Mouse (Mus musculus): ENCODE measurements at regions not wholly inside any gene's neighbourhood (a gene's known extent, or its start where the extent isn't known, plus 50 kb on each side); places are given as distances from the start of the nearest gene placed in this dataset.

- no peak for DNase-seq (ENCODE audit: low read depth)
Measured at GRCm38 (mm10) chr17:54821059-54821458, 522.2 kb upstream of the Slc5a7 start.

GRCm38 (mm10) chr17:54853631-54854030 is 554.8 kb upstream of the Slc5a7 start:
- DNase-seq (ENCODE audit: low read depth) = no peak

- peak; percentile 11 for DNase-seq (ENCODE audit: low read depth)
Measured at GRCm38 (mm10) chr17:54896198-54896597, 549.0 kb upstream of the St6gal2 start.

GRCm38 (mm10) chr17:54929181-54929715 is 515.9 kb upstream of the St6gal2 start:
- DNase-seq (ENCODE audit: low read depth) = no peak

- DNase-seq (ENCODE audit: low read depth) = no peak
Measured at GRCm38 (mm10) chr17:54943380-54944047, 501.7 kb upstream of the St6gal2 start.

- DNase-seq (ENCODE audit: low read depth) = no peak
Measured at GRCm38 (mm10) chr17:54944288-54944931, 500.8 kb upstream of the St6gal2 start.

Data from NIH3T3 (cell line).